Mouse (Mus musculus): ENCODE measurements around the gene Abcc6. TPM values are rescaled to one million over a fixed set of nuclear protein-coding genes. Genes with fewer than 3 reads are reported as not detected.

The Abcc6 gene
- polyA plus RNA-seq, 1 experiment from 2014 or later = 0.59 TPM

DNA sequence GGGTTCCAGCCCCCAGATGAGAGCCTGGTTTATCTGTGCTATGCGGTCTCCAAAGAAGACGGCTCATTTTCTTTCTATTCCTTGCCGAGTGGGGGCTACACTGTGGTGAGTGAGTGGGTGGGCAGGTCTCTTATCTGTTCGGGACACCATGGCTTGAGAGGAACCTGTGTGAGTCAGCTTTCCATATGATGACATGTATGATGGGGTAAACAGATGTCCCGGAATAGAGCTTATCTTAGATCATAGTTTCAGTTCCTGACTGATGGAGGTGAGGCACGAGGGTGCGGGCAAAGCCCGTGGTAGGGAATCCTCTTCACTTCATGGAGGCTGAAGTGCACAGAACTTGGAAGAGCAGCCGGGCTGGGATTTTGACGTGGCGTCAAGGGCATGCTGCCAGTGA is 15.8 kb upstream of the Abcc6 start:
- no peaks in the 10 kb centered on the region for H3K27me3 ChIP-seq
- no peak overlapping the region for H3K27ac ChIP-seq (replicated peaks)
- H3K36me3 ChIP-seq = peaks cover 81% of the 10 kb centered on the region
- no peak for ATAC-seq (ENCODE audit: low FRiP score, low read depth)
- H3K9me3 ChIP-seq = no peaks in the 10 kb centered on the region
- WGBS = 92% methylated on average over 11 of the region's 11 CpGs
- no peak overlapping the region for H3K4me3 ChIP-seq
- no peak overlapping the region for H3K9ac ChIP-seq (replicated peaks)
- H3K4me1 ChIP-seq = no peaks in the 10 kb centered on the region
- no peak overlapping the region for H3K4me2 ChIP-seq (replicated peaks)

DNA sequence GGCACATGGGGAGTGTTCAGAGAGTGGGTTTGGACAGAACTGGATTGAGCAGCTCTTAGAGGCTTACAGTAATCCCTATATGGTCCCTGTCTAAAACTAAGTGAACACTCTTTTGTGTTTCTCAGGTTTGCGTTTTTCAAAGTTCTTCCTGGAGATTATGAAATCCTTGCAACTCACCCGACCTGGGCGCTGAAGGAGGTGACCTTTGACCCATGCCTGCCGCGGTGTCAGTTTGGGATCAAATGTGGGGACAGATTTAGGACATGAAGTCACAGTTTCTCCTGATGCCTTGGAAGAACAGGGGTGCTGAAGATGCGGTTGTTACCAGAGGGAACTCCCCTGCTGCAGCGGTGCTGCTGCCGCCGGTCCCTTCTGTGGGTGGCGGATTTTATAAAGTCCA is 14.0 kb upstream of the Abcc6 start:
- peaks cover 78% of the 10 kb centered on the region for H3K36me3 ChIP-seq
- H3K9me3 ChIP-seq = no peaks in the 10 kb centered on the region
- ATAC-seq (ENCODE audit: low FRiP score, low read depth) = no peak
- no peaks in the 10 kb centered on the region for H3K4me1 ChIP-seq
- no peak overlapping the region for H3K9ac ChIP-seq (replicated peaks)
- WGBS = 92% methylated on average over 10 of the region's 10 CpGs
- no peaks in the 10 kb centered on the region for H3K27me3 ChIP-seq
- H3K27ac ChIP-seq (replicated peaks) = no peak overlapping the region
- H3K4me2 ChIP-seq (replicated peaks) = no peak overlapping the region
- no peak overlapping the region for H3K4me3 ChIP-seq

GRCm38 (mm10) chr7:46039873-46040272 is 9.8 kb upstream of the Abcc6 start:
- ATAC-seq (ENCODE audit: low FRiP score, low read depth) = no peak
- 91% methylated on average over 2 of the region's 2 CpGs for WGBS
- Histone ChIP-seq H3K4me1 (peaks cover 10% of the 10 kb centered on the region), H3K9me3 (no peaks in the 10 kb centered on the region), H3K27me3 (no peaks in the 10 kb centered on the region), H3K36me3 (peaks cover 65% of the 10 kb centered on the region), H3K4me2 (replicated peaks) (no peak overlapping the region), H3K9ac (replicated peaks) (no peak overlapping the region), H3K4me3 (no peak overlapping the region), H3K27ac (replicated peaks) (no peak overlapping the region)

GRCm38 (mm10) chr7:46037433-46037832 is 7.3 kb upstream of the Abcc6 start:
- no peaks in the 10 kb centered on the region for H3K27me3 ChIP-seq
- H3K36me3 ChIP-seq = peaks cover 42% of the 10 kb centered on the region
- no peak overlapping the region for H3K9ac ChIP-seq (replicated peaks)
- H3K4me1 ChIP-seq = peaks cover 20% of the 10 kb centered on the region
- H3K27ac ChIP-seq (replicated peaks) = no peak overlapping the region
- ATAC-seq (ENCODE audit: low FRiP score, low read depth) = no peak
- no peaks in the 10 kb centered on the region for H3K9me3 ChIP-seq
- no peak overlapping the region for H3K4me3 ChIP-seq
- WGBS = 92% methylated on average over 6 of the region's 6 CpGs
- H3K4me2 ChIP-seq (replicated peaks) = no peak overlapping the region

DNA sequence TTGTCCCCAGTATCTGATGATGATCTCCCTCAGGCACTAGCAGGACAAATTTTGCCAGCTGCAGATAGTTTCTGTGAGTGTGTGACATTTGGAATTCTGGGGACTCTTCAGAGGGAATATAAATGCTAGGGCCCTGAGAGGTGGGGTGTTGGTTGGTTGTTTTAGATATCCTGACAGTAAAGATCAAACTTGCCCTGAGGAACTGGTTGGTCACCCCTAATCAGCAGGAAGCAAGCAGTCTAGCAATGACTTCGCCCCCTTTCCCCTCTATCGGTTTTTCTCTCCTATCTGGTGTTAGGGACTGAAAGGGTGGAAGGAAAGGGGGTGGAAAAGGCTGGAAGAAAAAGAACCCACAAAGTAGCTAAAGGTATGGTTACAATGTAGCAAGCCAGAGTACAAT is 5.4 kb upstream of the Abcc6 start:
- no peak for ATAC-seq (ENCODE audit: low FRiP score, low read depth)
- WGBS = 86% methylated on average over 2 of the region's 2 CpGs
- Histone ChIP-seq H3K36me3 (peaks cover 24% of the 10 kb centered on the region), H3K4me2 (replicated peaks) (no peak overlapping the region), H3K9me3 (no peaks in the 10 kb centered on the region), H3K4me3 (no peak overlapping the region), H3K4me1 (peaks cover 20% of the 10 kb centered on the region), H3K9ac (replicated peaks) (no peak overlapping the region), H3K27ac (replicated peaks) (no peak overlapping the region), H3K27me3 (peaks cover 10% of the 10 kb centered on the region)

- Histone ChIP-seq H3K9ac (replicated peaks) (peak overlapping the region; percentile 89; the same call in 1 of the 2 replicates), H3K4me1 (peaks cover 20% of the 10 kb centered on the region), H3K36me3 (peaks cover 24% of the 10 kb centered on the region; the same call in 1 of the 2 replicates), H3K4me2 (replicated peaks) (peak overlapping the region; percentile 88), H3K4me3 (peak overlapping the region; percentile 93), H3K9me3 (no peaks in the 10 kb centered on the region), H3K27ac (replicated peaks) (no peak overlapping the region), H3K27me3 (peaks cover 10% of the 10 kb centered on the region)
- 77% methylated on average over 2 of the region's 2 CpGs for WGBS
- no peak for ATAC-seq (ENCODE audit: low FRiP score, low read depth)
These were observed 4.9 kb upstream of the Abcc6 start for GRCm38 (mm10) chr7:46034991-46035390.

DNA sequence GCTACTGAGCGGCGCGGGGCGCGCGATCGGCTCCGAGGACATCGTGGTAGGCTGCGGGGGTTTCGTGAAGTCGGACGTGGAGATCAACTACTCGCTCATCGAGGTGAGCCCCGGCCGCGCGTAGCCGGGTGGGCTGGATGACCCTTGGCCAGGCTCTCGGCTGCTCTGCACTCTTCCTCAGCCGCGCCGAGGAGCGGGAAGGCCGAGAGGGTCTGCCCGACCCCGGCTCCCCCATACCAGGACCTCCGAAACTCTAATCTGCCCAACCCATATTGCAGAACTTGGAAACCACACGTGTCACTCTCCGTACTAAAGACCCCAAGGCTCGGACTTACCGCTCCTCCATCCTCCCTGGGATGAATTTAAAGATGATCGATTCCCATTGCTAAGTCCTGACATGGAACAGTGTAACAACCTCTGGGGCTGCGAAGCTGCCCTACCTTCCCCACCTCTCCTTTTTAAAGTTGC is 3.8 kb upstream of the Abcc6 start:
- Histone ChIP-seq H3K4me2 (replicated peaks) (peak overlapping the region; percentile 88), H3K27ac (replicated peaks) (peak overlapping the region; percentile 56; the same call in 1 of the 2 replicates), H3K9me3 (no peaks in the 10 kb centered on the region), H3K27me3 (peaks cover 10% of the 10 kb centered on the region), H3K36me3 (peaks cover 18% of the 10 kb centered on the region; the same call in 1 of the 2 replicates), H3K4me3 (peak overlapping the region; percentile 93), H3K4me1 (peaks cover 19% of the 10 kb centered on the region), H3K9ac (replicated peaks) (peak overlapping the region; percentile 89)
- WGBS = 0% methylated on average over 35 of the region's 35 CpGs
- ATAC-seq (ENCODE audit: low FRiP score, low read depth) = peak; percentile 65

DNA sequence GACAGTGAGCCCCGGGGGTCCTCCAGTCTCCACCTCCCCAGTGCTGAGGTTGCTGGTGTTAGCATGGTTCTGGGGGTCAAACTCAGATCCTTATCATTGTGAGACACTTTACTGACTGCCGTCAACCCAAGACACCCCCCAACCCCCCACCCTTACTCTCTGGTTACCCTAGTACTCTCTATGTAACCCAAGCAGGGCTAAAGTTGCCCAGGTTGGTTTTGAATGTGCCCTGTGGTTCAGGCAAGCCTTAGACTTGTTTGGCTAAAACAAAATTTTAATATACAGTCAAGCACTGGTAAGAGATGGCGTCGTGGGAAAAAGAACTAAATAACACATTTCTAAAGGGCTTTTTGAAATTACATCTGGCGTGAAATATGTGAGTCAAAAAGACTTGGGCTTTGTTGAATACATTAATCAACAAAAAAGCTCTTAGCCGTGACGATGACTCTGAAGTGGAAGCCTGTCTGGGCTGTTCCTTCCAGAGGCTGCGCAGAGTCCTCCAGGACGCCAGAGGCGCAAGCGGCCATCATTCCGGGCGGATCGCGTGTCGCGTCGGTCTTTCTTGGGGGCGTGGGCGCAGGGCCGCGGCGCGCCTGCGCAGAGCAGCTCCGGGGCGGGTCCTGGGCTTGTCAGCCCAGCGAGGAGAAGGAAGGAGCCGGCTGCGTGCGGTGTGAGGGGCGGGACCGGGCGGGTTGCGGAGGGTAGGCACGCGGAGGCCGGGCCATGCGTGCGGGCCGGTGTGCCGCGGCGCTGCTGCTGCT is 3.2 kb upstream of the Abcc6 start, which contains the start of gene Nomo1:
Gene Nomo1, plus strand, starts transcription at position 590 of the 761 bp plus-strand sequence.
- ATAC-seq (ENCODE audit: low FRiP score, low read depth) = peak; percentile 96
- Histone ChIP-seq H3K4me3 (peak within 1 kb of the TSS; percentile 93), H3K36me3 (0 out of 2 replicates have a peak, but pooled peaks cover 12% of the 10 kb centered on the region), H3K4me1 (peaks cover 18% of the 10 kb centered on the region), H3K9ac (replicated peaks) (peak within 1 kb of the TSS; percentile 89), H3K27me3 (peaks cover 10% of the 10 kb centered on the region), H3K9me3 (no peaks in the 10 kb centered on the region), H3K27ac (replicated peaks) (peak within 1 kb of the TSS; percentile 56; the same call in 1 of the 2 replicates), H3K4me2 (replicated peaks) (peak within 1 kb of the TSS; percentile 88)
- 6% methylated on average over 42 of the region's 44 CpGs for WGBS

DNA sequence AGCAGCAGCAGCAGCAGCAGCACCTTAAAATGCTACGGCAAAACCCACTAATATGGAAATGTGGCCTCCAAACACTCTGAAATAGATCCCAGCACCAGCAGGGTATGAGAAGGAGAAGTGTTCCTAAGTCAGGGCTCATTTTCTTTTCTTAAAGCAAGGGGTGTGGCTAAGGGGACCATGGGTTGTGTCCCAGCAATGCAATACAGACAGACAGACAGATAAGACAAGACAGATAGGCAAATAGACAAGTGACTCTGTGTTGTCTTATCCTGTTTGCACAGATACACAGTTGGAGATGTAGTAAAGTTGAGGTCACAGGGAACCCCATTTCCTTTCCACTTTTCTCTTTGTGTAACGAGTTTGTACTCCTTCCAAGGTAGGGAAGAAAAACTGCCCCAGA is 973 bp upstream of the Abcc6 start:
- WGBS = 92% methylated on average over 2 of the region's 2 CpGs
- H3K9ac ChIP-seq (replicated peaks) = no peak overlapping the region

GRCm38 (mm10) chr7:46029299-46030144 is 580 bp downstream of the Abcc6 start:
- WGBS = 63% methylated on average over 9 of the region's 9 CpGs
- Histone ChIP-seq H3K9me3 (no peaks in the 10 kb centered on the region), H3K4me2 (replicated peaks) (peak overlapping the region; percentile 24; the same call in 1 of the 2 replicates), H3K4me3 (no peak overlapping the region), H3K4me1 (peaks cover 6% of the 10 kb centered on the region), H3K36me3 (no peaks in the 10 kb centered on the region), H3K27me3 (peaks cover 10% of the 10 kb centered on the region), H3K27ac (replicated peaks) (no peak overlapping the region), H3K9ac (replicated peaks) (peak overlapping the region; percentile 16; the same call in 1 of the 2 replicates)
- no peak for ATAC-seq (ENCODE audit: low FRiP score, low read depth)

More for the DNA sequence above, 973 bp upstream of the Abcc6 start:
- H3K27me3 ChIP-seq = peaks cover 10% of the 10 kb centered on the region
- no peak overlapping the region for H3K4me2 ChIP-seq (replicated peaks)
- H3K27ac ChIP-seq (replicated peaks) = no peak overlapping the region
- ATAC-seq (ENCODE audit: low FRiP score, low read depth) = no peak
- H3K36me3 ChIP-seq = no peaks in the 10 kb centered on the region
- H3K4me1 ChIP-seq = peaks cover 15% of the 10 kb centered on the region
- H3K9me3 ChIP-seq = no peaks in the 10 kb centered on the region
- no peak overlapping the region for H3K4me3 ChIP-seq

DNA sequence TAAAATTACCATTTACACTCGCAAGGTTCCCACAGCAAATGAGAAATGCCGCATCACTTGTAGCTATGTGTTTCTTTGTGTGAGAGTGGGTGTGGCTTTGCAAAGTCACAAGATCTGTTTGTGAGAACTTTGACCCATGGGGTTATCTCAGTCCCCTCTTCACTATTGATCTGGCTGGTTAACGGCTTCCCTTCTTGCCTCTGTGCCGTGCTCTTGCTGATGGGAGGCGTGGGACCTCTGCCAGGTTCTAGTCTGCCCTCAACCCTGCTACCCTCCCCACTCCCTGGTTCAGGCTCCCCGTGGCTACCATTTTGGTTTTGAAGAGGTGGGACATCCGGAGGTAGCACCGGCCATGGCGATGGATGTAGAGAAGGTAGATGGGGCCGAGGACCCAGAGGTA is 1.4 kb downstream of the Abcc6 start:
- Histone ChIP-seq H3K27me3 (peaks cover 10% of the 10 kb centered on the region), H3K36me3 (no peaks in the 10 kb centered on the region), H3K4me3 (no peak overlapping the region), H3K4me1 (no peaks in the 10 kb centered on the region), H3K4me2 (replicated peaks) (no peak overlapping the region), H3K9ac (replicated peaks) (no peak overlapping the region), H3K27ac (replicated peaks) (no peak overlapping the region), H3K9me3 (no peaks in the 10 kb centered on the region)
- ATAC-seq (ENCODE audit: low FRiP score, low read depth) = no peak
- WGBS = 95% methylated on average over 10 of the region's 10 CpGs

DNA sequence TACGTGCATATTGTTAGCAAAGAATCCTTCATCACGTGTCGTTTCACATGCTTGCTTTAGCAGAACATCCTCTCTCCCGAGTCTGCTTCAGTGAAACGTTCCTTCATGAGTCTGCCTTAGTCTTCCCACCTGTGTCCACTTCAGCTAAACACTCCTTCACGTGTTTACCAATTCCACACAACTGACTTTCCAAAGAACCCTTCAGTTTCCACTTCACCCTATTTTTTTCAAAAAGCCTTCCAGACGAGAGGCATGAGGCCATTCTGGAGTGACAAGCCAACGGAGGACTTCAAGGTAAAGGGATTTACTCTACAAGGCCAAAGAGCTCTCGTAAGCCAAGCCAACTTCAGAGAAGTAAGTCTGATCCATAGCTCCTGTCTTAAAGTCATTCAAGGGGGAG is 4.7 kb downstream of the Abcc6 start:
- H3K27me3 ChIP-seq = no peaks in the 10 kb centered on the region; the same call in 1 of the 2 replicates
- no peaks in the 10 kb centered on the region for H3K4me1 ChIP-seq
- no peak overlapping the region for H3K4me3 ChIP-seq
- WGBS = 77% methylated on average over 9 of the region's 9 CpGs
- ATAC-seq (ENCODE audit: low FRiP score, low read depth) = no peak
- no peak overlapping the region for H3K4me2 ChIP-seq (replicated peaks)
- H3K36me3 ChIP-seq = no peaks in the 10 kb centered on the region
- no peak overlapping the region for H3K27ac ChIP-seq (replicated peaks)
- H3K9me3 ChIP-seq = no peaks in the 10 kb centered on the region
- no peak overlapping the region for H3K9ac ChIP-seq (replicated peaks)

Measured in midbrain, embryonic 12.5 days (tissue).